Mouse (Mus musculus) A20 (cell line): ENCODE data around the gene En2.

Experiments
- DNase-seq: peaks from one replicate; pipeline ENCODE4 v3.0.0-alpha.2; 2011; ENCODE audit warnings: low read depth, low spot score

Gene En2

DNA sequence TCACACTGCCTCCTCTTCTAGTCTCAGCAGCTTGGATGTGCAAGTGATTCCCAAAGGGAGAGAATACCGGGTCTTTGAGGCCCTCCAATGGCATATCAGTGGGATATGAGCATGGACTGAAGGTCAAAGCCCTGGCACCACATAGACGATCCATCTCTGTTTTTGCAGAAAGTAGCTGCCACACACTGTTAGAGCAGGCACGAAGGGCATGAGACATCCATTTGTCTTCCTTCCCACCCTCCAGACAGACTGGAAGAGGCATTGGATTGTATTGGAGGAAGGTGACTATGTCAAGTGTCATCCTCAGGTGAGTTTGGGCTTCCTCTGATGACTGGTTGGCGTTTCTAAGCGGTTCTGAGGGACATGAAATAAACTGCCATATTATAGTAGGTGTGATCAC is 12.8 kb downstream of the En2 start:
- no peak for DNase-seq

DNA sequence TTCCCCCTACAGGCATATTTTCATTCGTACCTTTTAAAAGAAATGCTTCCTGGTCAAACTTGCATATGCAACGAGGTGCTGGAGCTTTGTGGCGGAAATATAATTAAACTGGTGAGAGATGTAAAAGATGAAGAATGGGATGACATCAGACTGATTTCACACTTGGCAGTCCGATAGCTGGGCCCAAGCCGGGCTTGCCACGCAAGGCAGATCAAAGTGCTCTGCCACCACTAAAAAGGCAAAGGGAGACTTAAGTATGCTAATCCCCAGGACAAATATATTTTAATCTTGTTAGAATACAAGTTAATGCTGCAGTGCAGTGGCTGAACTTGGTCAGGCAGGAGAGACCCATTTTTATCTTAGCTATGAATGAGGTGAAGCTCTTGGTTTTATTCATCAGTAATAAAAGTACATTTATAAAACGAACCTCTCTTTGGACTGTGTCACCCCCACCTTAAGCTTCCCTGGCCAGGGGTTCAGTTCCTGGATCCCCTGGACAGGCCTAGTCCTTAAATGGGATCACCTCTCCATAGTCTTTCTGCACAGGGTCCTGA is 13.8 kb downstream of the En2 start:
- no peak for DNase-seq

DNA sequence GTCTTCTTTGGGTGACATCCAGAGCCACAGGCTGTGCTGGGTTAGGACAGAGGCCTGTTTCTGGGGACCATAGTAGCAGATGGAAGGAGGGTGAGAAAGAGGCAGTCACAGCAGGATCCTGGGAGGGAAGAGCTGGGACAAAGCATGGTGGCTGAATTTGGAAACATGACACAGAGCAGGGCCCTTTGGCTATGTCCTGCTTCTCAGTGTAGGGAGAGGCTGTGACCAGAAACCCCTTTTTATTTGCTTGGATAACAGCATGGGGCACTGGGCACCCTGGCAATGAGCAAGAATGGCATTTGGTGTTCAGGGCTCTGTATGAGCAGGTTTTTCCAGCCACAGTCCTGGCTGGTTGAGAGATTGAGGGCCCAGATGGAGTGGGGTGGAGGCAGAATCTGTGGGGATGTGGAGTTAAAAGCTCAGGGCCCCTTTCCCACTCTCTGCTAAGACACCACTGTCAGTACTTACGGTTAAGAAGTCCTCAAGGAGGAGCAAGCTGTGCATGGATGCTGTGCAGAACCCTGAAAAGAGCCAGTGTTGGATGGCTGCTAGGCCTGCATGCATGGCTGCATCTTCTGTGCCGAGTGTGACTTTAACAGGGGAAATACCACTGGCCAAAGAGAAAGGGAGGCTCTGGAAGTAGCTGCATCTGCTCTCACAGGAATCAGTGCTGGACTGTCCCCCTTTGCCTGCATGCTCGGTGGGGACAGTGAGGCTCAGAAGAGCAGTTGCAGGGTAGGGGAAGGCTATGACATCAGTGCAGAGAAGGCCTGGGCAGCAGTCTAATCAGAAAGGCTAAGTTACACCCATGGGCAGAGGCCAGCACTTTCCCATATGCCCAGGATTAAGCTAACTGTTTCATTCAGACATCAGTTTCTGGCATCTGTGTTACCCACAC is 26.0 kb downstream of the En2 start:
- no peak for DNase-seq

DNA sequence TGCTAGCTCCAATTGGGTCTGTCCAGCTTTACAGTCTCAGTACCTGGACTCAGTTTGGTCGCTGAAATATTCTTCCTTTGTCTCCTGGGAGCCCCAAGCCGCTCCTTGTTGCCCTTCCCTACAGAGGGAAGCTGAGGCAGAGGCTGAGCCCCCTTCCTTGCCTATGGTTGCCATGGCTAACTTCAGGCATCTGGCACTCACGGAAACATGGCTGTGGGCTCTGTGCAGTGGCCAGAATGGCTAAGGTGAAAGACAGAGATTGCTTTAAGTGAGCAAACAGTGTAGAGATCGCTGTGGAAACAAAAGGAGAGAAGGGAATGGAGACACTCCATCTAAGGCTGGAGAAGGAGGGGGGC is 26.6 kb downstream of the En2 start:
- DNase-seq: no peak

DNA sequence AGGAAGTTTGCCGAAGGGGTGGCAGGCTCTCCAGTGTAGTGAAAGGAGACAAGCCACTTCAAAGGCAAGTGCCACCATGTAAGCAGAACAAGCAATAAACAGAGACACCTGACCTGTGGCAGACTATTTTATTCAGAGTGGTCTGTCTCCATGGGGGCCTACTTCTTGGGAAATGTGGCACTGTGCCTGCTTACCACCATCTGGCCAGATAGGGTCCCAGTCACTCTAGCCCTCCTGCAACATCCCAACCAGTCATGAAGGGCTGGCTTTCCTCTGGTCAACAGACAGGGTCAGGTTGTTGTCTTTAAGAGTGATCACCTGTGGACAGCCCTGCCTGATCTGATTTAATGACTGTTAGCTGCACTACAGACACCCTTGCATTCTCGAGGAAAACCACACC is 30.0 kb downstream of the En2 start:
- DNase-seq: no peak

DNA sequence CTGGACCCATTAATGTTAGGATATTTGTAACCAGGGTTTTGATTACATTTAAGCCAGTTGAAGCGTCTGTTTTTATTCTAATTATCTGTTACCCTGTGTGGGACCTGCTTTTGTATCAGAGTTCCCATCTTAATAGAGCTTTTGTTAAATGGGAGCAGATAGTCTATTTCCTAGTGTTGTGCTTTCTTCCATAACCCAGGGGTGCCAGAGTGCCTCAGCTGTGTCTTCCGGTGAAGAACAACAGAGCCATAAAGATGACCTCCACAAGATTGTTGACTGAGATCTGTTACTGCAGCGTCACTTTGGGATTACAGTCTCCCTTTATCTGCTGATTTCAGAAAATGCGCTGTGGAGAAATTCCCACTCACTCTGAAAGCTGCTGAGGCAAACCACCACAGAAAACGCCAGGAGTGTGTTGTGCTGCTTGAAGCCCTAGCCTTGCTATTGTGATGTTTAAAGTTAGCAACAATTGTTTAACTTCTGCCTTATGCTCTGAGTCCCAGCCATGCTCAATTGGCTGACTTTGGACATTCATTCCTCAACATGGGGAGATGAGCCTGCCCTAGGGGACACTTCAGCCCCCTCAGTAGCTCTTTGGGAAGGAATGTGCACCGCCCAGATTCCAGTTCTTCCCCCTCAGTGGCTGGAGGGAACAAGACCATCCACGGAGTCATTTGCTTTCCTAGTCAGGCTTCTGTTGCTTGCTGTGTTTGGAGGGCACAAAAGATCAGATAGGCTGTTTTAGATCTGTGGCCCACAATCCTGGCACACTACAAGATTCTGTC is 33.8 kb downstream of the En2 start:
- no peak for DNase-seq

DNA sequence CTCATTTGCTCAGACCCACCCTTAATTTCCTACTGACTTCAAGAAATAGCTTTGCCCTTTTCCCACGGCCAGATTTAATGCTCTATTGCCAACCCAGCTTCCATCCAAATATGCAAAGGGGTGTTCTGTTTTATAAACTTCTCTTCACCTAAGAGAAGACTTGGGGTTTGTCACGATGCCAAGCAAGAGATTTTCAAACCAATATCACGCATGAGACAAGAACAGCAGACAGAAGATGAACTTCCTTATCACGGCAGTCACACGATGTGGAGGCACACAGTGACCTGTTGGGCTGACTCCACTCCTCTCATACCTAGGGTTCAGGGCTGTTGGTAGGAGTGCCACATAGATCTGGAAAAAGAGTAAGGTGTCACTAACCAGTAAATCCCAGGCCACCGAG is 37.6 kb downstream of the En2 start:
- DNase-seq: no peak

DNA sequence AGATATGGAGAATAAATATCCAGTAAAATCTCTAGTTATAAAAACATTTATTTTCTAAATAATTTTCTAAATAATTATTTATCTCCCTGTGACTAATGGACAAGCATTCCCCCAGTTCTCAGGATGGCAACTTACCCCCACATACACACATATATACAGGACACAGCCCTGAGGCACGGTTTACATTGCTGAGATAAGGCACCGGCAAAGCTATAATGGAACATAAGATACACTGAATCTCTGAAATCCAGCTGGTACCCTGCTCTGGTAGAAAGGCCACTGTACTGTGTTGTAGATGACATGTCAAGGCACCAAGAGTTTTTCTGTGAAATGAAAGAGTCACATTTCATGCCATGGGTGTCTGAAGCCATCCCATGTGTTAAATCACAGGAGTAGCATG is 39.2 kb downstream of the En2 start:
- DNase-seq: no peak

DNA sequence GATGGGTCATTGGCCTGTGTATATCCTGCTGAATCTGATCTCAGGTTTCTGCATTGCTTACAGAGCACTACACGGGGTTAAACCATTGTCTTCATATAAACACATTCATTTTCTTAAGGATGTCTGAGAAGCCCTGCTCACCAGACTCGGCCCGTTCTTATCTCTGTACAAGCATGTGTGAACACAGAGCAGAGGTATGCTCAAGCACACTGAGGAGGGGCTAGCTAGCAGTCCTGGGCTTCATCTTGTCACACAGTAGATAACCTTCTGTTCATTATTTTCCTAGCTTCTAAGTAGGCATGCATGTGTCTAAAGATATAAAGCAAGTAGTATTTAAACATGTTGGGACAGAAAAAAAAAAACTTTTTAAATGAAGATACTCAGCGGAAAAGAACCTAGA is 41.0 kb downstream of the En2 start:
- DNase-seq: no peak

DNA sequence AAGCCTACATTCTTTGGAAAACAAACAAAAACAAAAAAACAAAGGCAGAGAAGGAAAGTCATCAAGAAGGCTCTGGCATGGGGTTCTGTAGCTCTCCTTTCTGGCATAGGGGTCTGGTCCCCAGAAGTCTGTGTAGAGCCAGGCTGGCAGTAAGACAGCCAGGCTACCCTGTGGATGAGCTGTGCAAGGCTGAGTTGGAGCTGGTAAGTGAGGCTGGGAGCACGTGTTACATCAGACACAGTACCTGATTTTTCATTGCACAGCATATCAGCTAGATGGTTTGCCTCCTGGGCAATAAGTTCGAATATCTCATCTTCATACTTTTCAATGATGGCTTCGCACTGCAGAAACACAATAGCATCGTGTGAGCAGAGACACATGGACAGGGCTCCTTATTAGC is 41.5 kb downstream of the En2 start:
- DNase-seq: no peak

DNA sequence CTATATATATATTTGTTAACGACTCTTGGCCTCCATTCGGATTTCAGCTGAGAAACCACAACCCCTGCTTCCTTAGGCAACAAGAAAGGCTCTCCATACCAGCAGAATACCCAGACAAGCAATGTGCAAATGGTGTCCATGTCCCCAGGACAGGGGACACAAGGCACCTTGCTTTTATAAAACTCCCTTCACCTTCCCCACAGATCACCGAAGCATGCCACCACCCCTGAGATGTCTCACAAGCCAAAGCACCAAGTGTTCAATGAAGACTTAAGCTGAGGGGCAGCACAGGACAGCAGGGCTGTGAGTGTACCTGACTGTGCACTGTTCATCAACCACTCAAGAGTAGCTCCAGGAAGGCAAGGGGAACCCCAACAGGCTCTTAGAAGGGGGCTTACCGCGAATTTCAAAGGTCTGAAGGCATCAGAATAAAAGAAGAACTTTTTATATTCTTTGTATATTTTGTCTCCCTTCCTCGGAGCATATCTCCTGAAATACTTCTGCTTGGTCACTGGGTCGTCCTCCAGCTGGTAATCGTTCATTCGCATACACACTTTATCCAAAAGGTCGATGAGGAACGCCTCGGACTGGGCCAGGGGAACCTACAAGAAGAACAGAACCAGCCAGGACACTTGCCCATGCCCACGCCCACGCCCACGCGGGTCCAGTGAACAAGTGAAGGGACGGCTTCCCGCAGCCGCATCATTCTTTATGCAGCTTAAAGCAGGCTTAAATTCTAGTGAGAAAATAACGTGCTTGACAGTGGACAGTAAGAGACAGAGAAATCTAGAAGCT is 43.4 kb downstream of the En2 start:
- no peak for DNase-seq

DNA sequence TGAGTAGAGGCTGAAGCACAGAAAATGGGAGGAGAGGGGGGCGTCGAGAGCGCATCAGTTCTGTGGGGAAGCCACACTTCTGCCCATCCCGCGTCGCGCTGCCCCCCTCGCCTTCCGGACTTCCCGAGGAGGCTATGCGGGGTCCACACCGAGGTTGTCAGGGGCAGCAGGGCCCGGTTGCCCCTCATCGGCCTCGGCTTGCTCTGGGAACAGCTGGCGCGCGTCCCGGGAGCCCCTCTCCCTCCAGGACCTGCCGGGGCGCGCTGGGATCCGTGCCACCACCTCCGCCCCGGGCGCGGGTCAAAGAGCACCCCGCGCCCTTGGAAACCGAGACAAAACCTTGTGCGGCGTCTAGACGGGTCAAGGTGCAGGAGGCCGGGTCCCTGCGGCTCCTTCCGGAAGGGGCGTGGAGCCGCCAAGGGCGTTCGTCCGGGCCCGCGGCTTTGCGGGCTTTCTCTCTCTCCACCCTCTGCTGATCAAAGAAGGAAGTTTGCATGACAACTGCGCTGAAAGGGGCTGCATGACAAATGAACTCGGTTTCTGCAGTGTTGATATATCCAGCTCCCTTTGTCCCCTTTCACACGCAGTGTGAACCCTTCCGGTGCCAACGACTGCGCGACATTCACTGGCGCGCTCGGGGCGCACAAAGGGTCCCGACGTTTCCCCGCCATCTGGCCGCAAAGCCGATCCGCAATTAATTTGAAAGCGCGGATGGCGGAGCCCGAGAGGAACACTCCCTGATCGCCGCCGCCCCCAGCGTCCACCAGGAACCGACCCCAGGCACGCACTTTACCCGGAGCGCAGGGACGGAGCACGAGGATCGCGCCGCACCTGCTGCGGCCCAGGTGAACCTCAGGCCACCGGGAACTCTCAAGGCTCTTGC is 44.3 kb downstream of the En2 start:
- no peak for DNase-seq

DNA sequence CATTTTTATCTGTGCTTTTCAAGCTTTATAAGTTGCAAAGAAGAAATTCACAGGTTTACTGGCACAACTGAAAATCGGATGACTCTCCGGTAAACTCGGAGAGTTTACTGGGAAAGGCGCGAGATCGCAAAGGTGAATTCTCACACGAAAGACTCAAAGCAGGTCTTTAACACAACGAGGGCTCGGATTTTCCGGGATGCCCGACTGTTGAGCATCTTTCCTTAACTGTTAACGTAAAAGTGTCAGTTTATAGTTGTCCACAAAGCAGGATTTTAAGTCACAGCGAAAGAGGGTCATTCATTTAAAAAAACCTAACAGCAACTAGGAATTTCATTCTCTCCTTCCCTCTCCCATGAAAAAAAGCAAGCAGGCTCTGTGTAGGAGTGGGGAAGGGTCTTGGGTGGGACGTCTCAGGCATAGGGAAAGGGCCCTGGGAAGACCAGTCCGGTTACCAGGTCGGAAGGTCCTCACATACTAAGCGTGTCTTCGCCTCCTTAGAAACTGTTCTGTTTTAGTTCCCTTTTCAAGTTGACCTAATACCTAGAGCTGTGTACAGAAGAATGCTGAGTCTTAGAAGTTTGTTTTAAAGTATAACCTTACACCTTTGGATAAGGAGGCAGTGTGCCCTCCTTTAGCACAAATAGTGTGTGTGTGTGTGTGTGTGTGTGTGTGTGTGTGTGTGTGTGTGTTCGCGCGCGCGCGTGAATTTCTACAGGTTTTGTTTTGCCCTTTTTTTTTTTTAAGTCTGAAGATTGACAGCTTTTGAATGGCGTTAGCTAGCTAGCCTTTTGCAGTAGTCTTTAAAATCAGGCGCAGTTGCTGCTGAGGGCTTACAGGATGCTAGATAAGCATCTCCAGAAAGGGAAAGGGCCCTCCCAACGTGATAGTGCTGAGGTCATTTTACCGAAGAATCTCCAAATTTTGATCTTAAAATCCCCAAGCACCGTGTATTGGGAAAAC is 45.4 kb downstream of the En2 start:
- DNase-seq: no peak

DNA sequence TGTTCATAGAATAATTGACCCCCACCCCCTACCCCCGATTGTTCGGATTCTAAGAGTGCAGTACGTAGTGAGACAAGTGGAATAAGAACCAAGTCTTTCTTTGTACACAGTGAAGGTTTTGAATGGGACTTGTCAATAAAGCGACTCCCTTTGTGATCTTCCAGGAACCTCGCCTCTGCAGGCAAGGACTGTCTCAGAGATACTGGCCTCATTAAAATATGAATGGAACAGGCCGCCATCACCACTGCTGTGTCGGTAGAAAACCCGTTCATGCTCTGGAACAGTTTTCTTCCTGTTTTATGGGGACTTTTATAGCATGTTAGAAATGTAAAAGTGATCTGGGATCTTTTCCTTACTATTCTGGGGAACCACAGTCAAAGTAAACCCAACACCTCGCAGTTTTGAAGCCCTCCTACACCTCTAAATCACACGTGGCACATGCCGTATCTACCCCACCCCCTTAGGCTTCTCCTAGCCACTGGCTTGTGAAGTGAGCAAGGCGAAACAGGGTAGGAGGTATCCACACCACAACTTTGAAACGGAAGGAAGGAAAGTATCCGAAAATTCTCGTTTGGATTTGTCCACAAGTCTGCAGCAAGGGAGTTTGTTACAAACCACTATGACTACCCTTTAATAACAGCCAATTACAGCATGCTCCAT is 46.3 kb downstream of the En2 start:
- no peak for DNase-seq

DNA sequence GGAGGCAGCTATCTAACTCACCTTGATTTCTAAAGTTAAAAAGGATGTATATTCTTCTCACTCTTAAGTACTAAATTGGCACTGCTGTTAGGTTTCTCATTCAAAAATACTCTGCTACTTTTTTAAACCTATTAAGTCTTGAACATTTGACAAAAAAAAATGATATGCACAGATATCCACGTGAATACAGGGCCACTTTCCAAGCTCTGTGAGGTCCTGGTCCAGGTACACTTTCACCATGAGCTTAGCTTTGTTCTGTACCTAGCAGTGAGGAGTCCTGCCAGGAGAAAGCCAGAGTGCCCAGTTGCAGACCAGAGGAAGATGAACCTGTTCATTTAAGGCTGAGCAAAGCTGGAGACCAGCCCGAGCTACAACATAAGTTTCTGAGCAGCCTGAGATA is 47.9 kb downstream of the En2 start:
- no peak for DNase-seq

DNA sequence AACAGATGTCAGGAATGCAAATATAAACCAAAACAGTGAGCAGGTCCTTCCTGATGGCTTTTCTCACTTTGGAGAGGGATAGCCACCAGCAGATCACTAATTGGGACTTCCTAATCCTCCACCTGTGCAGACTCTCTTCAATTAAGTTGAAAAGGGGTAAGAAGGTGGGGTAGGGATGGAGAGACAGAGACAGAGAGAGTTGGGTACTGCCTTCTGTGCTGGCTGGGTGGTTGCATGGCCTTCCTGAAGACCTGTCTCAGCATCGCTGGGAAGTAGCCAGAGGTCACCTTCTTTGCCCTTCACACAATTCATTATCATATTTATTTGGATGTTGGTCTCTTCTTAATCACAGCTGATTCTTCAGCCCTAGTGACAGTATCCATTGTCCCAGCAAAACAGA is 54.1 kb downstream of the En2 start:
- no peak for DNase-seq
